Mouse (Mus musculus): Measurements from ENCODE around the gene Fkbp8. TPM values are rescaled to one million over a fixed set of nuclear protein-coding genes. Genes with fewer than 3 reads are reported as not detected.

Fkbp8 gene
- polyA plus RNA-seq (2014; fragmentation: Nextera tagmentation; extraction: Ambion mirVana), result 226 and 243 TPM in 2 replicates

GRCm38 (mm10) chr8:70527512-70528181 lies at the start of gene Fkbp8, which contains the start of gene Kxd1:
Gene Fkbp8, plus strand, starts transcription at chr8:70527724.
Gene Kxd1, minus strand, starts transcription at chr8:70527956.
- Histone ChIP-seq H3K36me3 (ENCODE audit: control insufficient read depth, insufficient read depth, low read length) (peaks cover 9% of the 10 kb centered on the region; the same call in 1 of the 2 replicates), H3K9me3 (ENCODE audit: control insufficient read depth, low read length) (no peaks in the 10 kb centered on the region), H3K27ac (ENCODE audit: low read depth, low read length) (peak within 1 kb of the TSS; percentile 74), H3K4me1 (replicated peaks; ENCODE audit: control insufficient read depth, insufficient read depth, low read length) (peaks cover 5% of the 10 kb centered on the region; the same call in 1 of the 2 replicates), H3K9ac (ENCODE audit: low read depth, low read length) (peak within 1 kb of the TSS; percentile 84), H3K4me3 (ENCODE audit: low read depth, low read length) (peak within 1 kb of the TSS; percentile 67), H3K4me2 (replicated peaks; ENCODE audit: low read depth, low read length) (peak within 1 kb of the TSS; percentile 84), H3K27me3 (ENCODE audit: control insufficient read depth, insufficient read depth, low read length) (no peaks in the 10 kb centered on the region)
- WGBS, result 0% methylated on average over 33 of the region's 61 CpGs
- peak; percentile 94 for ATAC-seq (ENCODE audit: low FRiP score)
- DNase-seq (ENCODE audit: low spot score), result peak; percentile 99

GRCm38 (mm10) chr8:70481908-70482307 lies 45.6 kb upstream of the Fkbp8 start:
- no peak overlapping the region for H3K4me3 ChIP-seq (ENCODE audit: low read depth, low read length)
- H3K4me1 ChIP-seq (replicated peaks; ENCODE audit: control insufficient read depth, insufficient read depth, low read length), result peaks cover under 1% of the 10 kb centered on the region; the same call in 1 of the 2 replicates
- DNase-seq (ENCODE audit: low spot score) (no peak), ATAC-seq (ENCODE audit: low FRiP score) (no peak)
- H3K36me3 ChIP-seq (ENCODE audit: control insufficient read depth, insufficient read depth, low read length), result no peaks in the 10 kb centered on the region
- 70% methylated on average over 3 of the region's 3 CpGs for WGBS
- H3K27me3 ChIP-seq (ENCODE audit: control insufficient read depth, insufficient read depth, low read length), result peaks cover 32% of the 10 kb centered on the region
- H3K9ac ChIP-seq (ENCODE audit: low read depth, low read length), result no peak overlapping the region
- H3K9me3 ChIP-seq (ENCODE audit: control insufficient read depth, low read length), result no peaks in the 10 kb centered on the region
- no peak overlapping the region for H3K4me2 ChIP-seq (replicated peaks; ENCODE audit: low read depth, low read length)
- no peak overlapping the region for H3K27ac ChIP-seq (ENCODE audit: low read depth, low read length)

GRCm38 (mm10) chr8:70482943-70483342 lies 44.6 kb upstream of the Fkbp8 start:
- H3K4me3 ChIP-seq (ENCODE audit: low read depth, low read length), result no peak overlapping the region
- H3K9ac ChIP-seq (ENCODE audit: low read depth, low read length), result no peak overlapping the region
- peaks cover 4% of the 10 kb centered on the region for H3K4me1 ChIP-seq (replicated peaks; ENCODE audit: control insufficient read depth, insufficient read depth, low read length)
- ATAC-seq (ENCODE audit: low FRiP score) (no peak), DNase-seq (ENCODE audit: low spot score) (no peak)
- peaks cover 41% of the 10 kb centered on the region for H3K27me3 ChIP-seq (ENCODE audit: control insufficient read depth, insufficient read depth, low read length)
- no peak overlapping the region for H3K4me2 ChIP-seq (replicated peaks; ENCODE audit: low read depth, low read length)
- H3K27ac ChIP-seq (ENCODE audit: low read depth, low read length), result no peak overlapping the region
- no peaks in the 10 kb centered on the region for H3K36me3 ChIP-seq (ENCODE audit: control insufficient read depth, insufficient read depth, low read length)
- H3K9me3 ChIP-seq (ENCODE audit: control insufficient read depth, low read length), result no peaks in the 10 kb centered on the region
- 43% methylated on average over 2 of the region's 2 CpGs for WGBS

GRCm38 (mm10) chr8:70486191-70486681 lies 41.3 kb upstream of the Fkbp8 start:
- H3K9ac ChIP-seq (ENCODE audit: low read depth, low read length), result no peak overlapping the region
- H3K36me3 ChIP-seq (ENCODE audit: control insufficient read depth, insufficient read depth, low read length), result no peaks in the 10 kb centered on the region

GRCm38 (mm10) chr8:70486941-70487520 lies 40.5 kb upstream of the Fkbp8 start, which contains the start of gene Tmem59l:
Gene Tmem59l, minus strand, starts transcription at chr8:70487358.
- Histone ChIP-seq H3K27ac (ENCODE audit: low read depth, low read length) (no peak within 1 kb of the TSS), H3K4me2 (replicated peaks; ENCODE audit: low read depth, low read length) (peak within 1 kb of the TSS; percentile 63), H3K4me3 (ENCODE audit: low read depth, low read length) (peak within 1 kb of the TSS; percentile 37), H3K9me3 (ENCODE audit: control insufficient read depth, low read length) (no peaks in the 10 kb centered on the region), H3K27me3 (ENCODE audit: control insufficient read depth, insufficient read depth, low read length) (peaks cover 82% of the 10 kb centered on the region), H3K4me1 (replicated peaks; ENCODE audit: control insufficient read depth, insufficient read depth, low read length) (peaks cover 17% of the 10 kb centered on the region), H3K9ac (ENCODE audit: low read depth, low read length) (peak within 1 kb of the TSS; percentile 60), H3K36me3 (ENCODE audit: control insufficient read depth, insufficient read depth, low read length) (no peaks in the 10 kb centered on the region)
- WGBS, result 3% methylated on average over 33 of the region's 33 CpGs
- ATAC-seq (ENCODE audit: low FRiP score) (peak; percentile 33; the same call in 1 of the 2 replicates), DNase-seq (ENCODE audit: low spot score) (peak; percentile 48)

More at GRCm38 (mm10) chr8:70486191-70486681, 41.3 kb upstream of the Fkbp8 start:
- no peak for ATAC-seq (ENCODE audit: low FRiP score)
- H3K4me1 ChIP-seq (replicated peaks; ENCODE audit: control insufficient read depth, insufficient read depth, low read length), result peaks cover 17% of the 10 kb centered on the region
- no peak overlapping the region for H3K4me3 ChIP-seq (ENCODE audit: low read depth, low read length)
- H3K4me2 ChIP-seq (replicated peaks; ENCODE audit: low read depth, low read length), result no peak overlapping the region; the same call in 1 of the 2 replicates
- WGBS, result 52% methylated on average over 7 of the region's 7 CpGs
- H3K9me3 ChIP-seq (ENCODE audit: control insufficient read depth, low read length), result no peaks in the 10 kb centered on the region
- H3K27ac ChIP-seq (ENCODE audit: low read depth, low read length), result no peak overlapping the region
- no peak for DNase-seq (ENCODE audit: low spot score)
- H3K27me3 ChIP-seq (ENCODE audit: control insufficient read depth, insufficient read depth, low read length), result peaks cover 74% of the 10 kb centered on the region

- peak overlapping the region; percentile 25 for H3K4me3 ChIP-seq (ENCODE audit: low read depth, low read length)
- no peak overlapping the region for H3K27ac ChIP-seq (ENCODE audit: low read depth, low read length)
- H3K36me3 ChIP-seq (ENCODE audit: control insufficient read depth, insufficient read depth, low read length), result no peaks in the 10 kb centered on the region
- no peaks in the 10 kb centered on the region for H3K9me3 ChIP-seq (ENCODE audit: control insufficient read depth, low read length)
- ATAC-seq (ENCODE audit: low FRiP score) (no peak), DNase-seq (ENCODE audit: low spot score) (peak; percentile 59)
- H3K27me3 ChIP-seq (ENCODE audit: control insufficient read depth, insufficient read depth, low read length), result peaks cover 90% of the 10 kb centered on the region
- H3K9ac ChIP-seq (ENCODE audit: low read depth, low read length), result peak overlapping the region; percentile 16; the same call in 1 of the 2 replicates
- 2% methylated on average over 55 of the region's 55 CpGs for whole genome bisulfite sequencing
- peak overlapping the region; percentile 38 for H3K4me2 ChIP-seq (replicated peaks; ENCODE audit: low read depth, low read length)
- peaks cover 19% of the 10 kb centered on the region for H3K4me1 ChIP-seq (replicated peaks; ENCODE audit: control insufficient read depth, insufficient read depth, low read length)
Measured at GRCm38 (mm10) chr8:70487993-70488796, 39.3 kb upstream of the Fkbp8 start.

- H3K27ac ChIP-seq (ENCODE audit: low read depth, low read length), result no peak overlapping the region
- DNase-seq (ENCODE audit: low spot score), result peak; percentile 42
- peaks cover 19% of the 10 kb centered on the region for H3K4me1 ChIP-seq (replicated peaks; ENCODE audit: control insufficient read depth, insufficient read depth, low read length)
- ATAC-seq (ENCODE audit: low FRiP score), result no peak
- H3K4me2 ChIP-seq (replicated peaks; ENCODE audit: low read depth, low read length), result peak overlapping the region; percentile 31
- peak overlapping the region; percentile 16; the same call in 1 of the 2 replicates for H3K4me3 ChIP-seq (ENCODE audit: low read depth, low read length)
- WGBS, result 3% methylated on average over 14 of the region's 14 CpGs
- no peaks in the 10 kb centered on the region for H3K36me3 ChIP-seq (ENCODE audit: control insufficient read depth, insufficient read depth, low read length)
- no peaks in the 10 kb centered on the region for H3K9me3 ChIP-seq (ENCODE audit: control insufficient read depth, low read length)
- H3K27me3 ChIP-seq (ENCODE audit: control insufficient read depth, insufficient read depth, low read length), result peaks cover 98% of the 10 kb centered on the region
- H3K9ac ChIP-seq (ENCODE audit: low read depth, low read length), result no peak overlapping the region
Measured at GRCm38 (mm10) chr8:70488931-70489470, 38.5 kb upstream of the Fkbp8 start.

GRCm38 (mm10) chr8:70489576-70489975 lies 37.9 kb upstream of the Fkbp8 start:
- DNase-seq (ENCODE audit: low spot score) (peak; percentile 39), ATAC-seq (ENCODE audit: low FRiP score) (no peak)
- Histone ChIP-seq H3K27ac (ENCODE audit: low read depth, low read length) (no peak overlapping the region), H3K27me3 (ENCODE audit: control insufficient read depth, insufficient read depth, low read length) (peaks cover 98% of the 10 kb centered on the region), H3K36me3 (ENCODE audit: control insufficient read depth, insufficient read depth, low read length) (no peaks in the 10 kb centered on the region), H3K4me1 (replicated peaks; ENCODE audit: control insufficient read depth, insufficient read depth, low read length) (peaks cover 19% of the 10 kb centered on the region), H3K4me2 (replicated peaks; ENCODE audit: low read depth, low read length) (peak overlapping the region; percentile 31), H3K9ac (ENCODE audit: low read depth, low read length) (0 out of 2 replicates have a peak overlapping the region, but pooled peaks have one; percentile 23), H3K4me3 (ENCODE audit: low read depth, low read length) (peak overlapping the region; percentile 16; the same call in 1 of the 2 replicates), H3K9me3 (ENCODE audit: control insufficient read depth, low read length) (no peaks in the 10 kb centered on the region)
- under 1% methylated on average over 32 of the region's 41 CpGs for WGBS
